Mouse (Mus musculus): ENCODE data around the gene Tescl. TPM values are rescaled to one million over a fixed set of nuclear protein-coding genes. Genes with fewer than 3 reads are reported as not detected.

Tescl gene
- total RNA-seq, 2 experiments from 2014 or later: 0.36 to 0.37 TPM

- peak; percentile 61 to 70 for DNase-seq (ENCODE audit: low spot score in 2 of 2)
These were observed 31.1 kb upstream of the Tescl start for GRCm38 (mm10) chr7:24364827-24365226.

- no peak for DNase-seq (ENCODE audit: low spot score in 2 of 2)
These were observed 29.5 kb upstream of the Tescl start for GRCm38 (mm10) chr7:24363228-24363627.

GRCm38 (mm10) chr7:24361001-24361400, 27.3 kb upstream of the Tescl start:
- no peak for DNase-seq (ENCODE audit: low spot score in 2 of 2)

GRCm38 (mm10) chr7:24359269-24359668, 25.5 kb upstream of the Tescl start:
- DNase-seq (ENCODE audit: low spot score in 2 of 2): peak in 1 of 2 experiments; percentile 15

GRCm38 (mm10) chr7:24357899-24358298, 24.2 kb upstream of the Tescl start:
- no peak for DNase-seq (ENCODE audit: low spot score in 2 of 2)

GRCm38 (mm10) chr7:24356081-24356480, 22.3 kb upstream of the Tescl start:
- DNase-seq (ENCODE audit: low spot score in 2 of 2): no peak

- no peak for DNase-seq (ENCODE audit: low spot score in 2 of 2)
These were observed 21.9 kb upstream of the Tescl start for GRCm38 (mm10) chr7:24355646-24356045.

GRCm38 (mm10) chr7:24348896-24349295, 15.2 kb upstream of the Tescl start, which contains the start of gene Lypd5:
Gene Lypd5, plus strand, starts transcription at chr7:24349196.
- DNase-seq (ENCODE audit: low spot score in 2 of 2): no peak

- no peak for DNase-seq (ENCODE audit: low spot score in 2 of 2)
These were observed 12.7 kb upstream of the Tescl start for GRCm38 (mm10) chr7:24346444-24346843.

- no peak for DNase-seq (ENCODE audit: low spot score in 2 of 2)
These were observed 10.1 kb upstream of the Tescl start for GRCm38 (mm10) chr7:24343701-24344272.

- DNase-seq (ENCODE audit: low spot score in 2 of 2): no peak
These were observed 4.5 kb upstream of the Tescl start for GRCm38 (mm10) chr7:24338241-24338640.

GRCm38 (mm10) chr7:24335699-24336309, 2.1 kb upstream of the Tescl start:
- peak; percentile 28 to 51 for DNase-seq (ENCODE audit: low spot score in 2 of 2)

GRCm38 (mm10) chr7:24327281-24327975, 6.3 kb downstream of the Tescl start:
- no peak for DNase-seq (ENCODE audit: low spot score in 2 of 2)

GRCm38 (mm10) chr7:24326273-24327135, 7.2 kb downstream of the Tescl start:
- no peak for DNase-seq (ENCODE audit: low spot score in 2 of 2)

- no peak for DNase-seq (ENCODE audit: low spot score in 2 of 2)
These were observed 8.0 kb downstream of the Tescl start for GRCm38 (mm10) chr7:24325675-24326128.

GRCm38 (mm10) chr7:24325197-24325596, 8.5 kb downstream of the Tescl start:
- DNase-seq (ENCODE audit: low spot score in 2 of 2): no peak

- no peak for DNase-seq (ENCODE audit: low spot score in 2 of 2)
These were observed 11.1 kb downstream of the Tescl start for GRCm38 (mm10) chr7:24322593-24322992.

GRCm38 (mm10) chr7:24318942-24319341, 14.8 kb downstream of the Tescl start:
- no peak for DNase-seq (ENCODE audit: low spot score in 2 of 2)

- DNase-seq (ENCODE audit: low spot score in 2 of 2): peak; percentile 73 to 88
These were observed 17.1 kb downstream of the Tescl start, which contains the start of gene Zfp94 for GRCm38 (mm10) chr7:24316567-24317092. Gene Zfp94, minus strand, starts transcription at chr7:24316666.

- DNase-seq (ENCODE audit: low spot score in 2 of 2): no peak
These were observed 17.8 kb downstream of the Tescl start for GRCm38 (mm10) chr7:24315726-24316566.

Measured in adrenal gland, postnatal 4 days (tissue).